Mouse (Mus musculus) induced T-regulatory cell, adult 2 months (primary cell): ENCODE measurements around the gene Taar7e.
A peak's percentile ranks its signal among the peaks of the same experiment; 100 is the strongest.
"Not testable (repeated sequence)": the region's sequence is repeated elsewhere in the genome, so short reads cannot be mapped to it uniquely, and the experiment has no call there.

Experiments used
- DNase-seq: peaks from one replicate; pipeline ENCODE4 v3.0.0-alpha.2; 2012; ENCODE audit warnings: low read depth

The Taar7e gene

DNA sequence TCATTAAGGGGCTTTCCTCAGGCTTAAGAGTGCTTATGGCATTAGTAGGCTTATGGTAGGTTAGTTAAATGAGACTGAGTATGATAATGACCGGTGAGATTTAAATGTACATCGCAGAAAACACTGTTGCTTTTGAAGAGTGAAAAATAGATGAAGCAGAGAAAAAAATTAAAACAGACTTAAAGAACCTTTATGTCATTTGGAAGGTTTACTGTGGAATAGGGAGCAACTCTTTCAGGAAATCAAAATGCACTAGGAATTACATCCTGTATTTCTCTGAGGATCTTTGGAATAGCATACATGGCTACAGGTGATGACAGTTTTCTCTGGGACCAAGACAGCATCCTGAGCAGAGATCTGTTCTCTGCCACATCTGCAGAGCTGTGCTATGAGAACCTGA is at the start of gene Taar7e:
TSS of gene Taar7e (plus strand) at position 301 of the 400 bp plus-strand sequence.
- DNase-seq: no peak

- DNase-seq: no peak
Measured at GRCm38 (mm10) chr10:23993381-23993780, 44.0 kb upstream of the Taar7e start, which contains the start of gene Taar7a. Gene Taar7a, minus strand, starts transcription at chr10:23993481.

- DNase-seq: no peak
Measured at GRCm38 (mm10) chr10:23999639-24000038, 37.8 kb upstream of the Taar7e start, which contains the start of gene Taar7b. Gene Taar7b, plus strand, starts transcription at chr10:23999939.

DNA sequence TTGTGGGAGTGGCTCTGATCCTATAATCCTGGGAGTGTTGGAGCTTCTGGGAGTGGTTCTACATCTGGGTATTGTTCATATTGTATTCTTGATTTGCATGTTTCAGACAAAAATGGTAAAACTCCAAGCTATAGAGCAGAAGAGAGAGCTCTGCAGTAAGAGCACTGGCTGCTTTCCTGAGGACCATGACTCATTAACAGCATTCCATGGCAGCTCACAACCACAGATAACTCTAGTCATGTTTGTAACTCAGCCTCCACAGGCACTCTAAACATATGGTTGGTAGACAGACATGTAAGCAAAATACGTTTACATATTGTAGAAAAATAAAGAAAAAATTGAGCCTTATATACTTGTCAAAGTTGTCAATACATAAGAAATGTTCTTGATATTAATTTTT is 31.0 kb upstream of the Taar7e start:
- no peak for DNase-seq

DNA sequence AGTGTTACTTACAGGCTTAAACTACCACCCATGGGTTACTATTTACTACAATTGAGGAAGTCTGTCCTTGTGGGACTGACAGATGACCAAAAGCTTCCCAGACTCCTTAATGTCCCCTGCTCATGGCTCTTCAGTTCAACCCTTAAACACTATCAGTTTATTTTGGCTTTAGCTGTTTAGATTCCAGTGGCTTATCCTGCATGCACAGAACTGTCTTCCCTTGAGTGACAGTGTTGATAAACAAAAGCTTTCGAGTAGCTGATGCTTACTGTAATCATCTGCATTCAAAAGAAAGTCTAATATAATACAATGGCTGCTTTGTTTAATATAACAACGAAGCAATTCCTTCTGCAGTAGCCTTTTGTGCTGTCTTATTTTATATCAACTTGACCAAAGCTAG is 30.4 kb upstream of the Taar7e start:
- DNase-seq: no peak

DNA sequence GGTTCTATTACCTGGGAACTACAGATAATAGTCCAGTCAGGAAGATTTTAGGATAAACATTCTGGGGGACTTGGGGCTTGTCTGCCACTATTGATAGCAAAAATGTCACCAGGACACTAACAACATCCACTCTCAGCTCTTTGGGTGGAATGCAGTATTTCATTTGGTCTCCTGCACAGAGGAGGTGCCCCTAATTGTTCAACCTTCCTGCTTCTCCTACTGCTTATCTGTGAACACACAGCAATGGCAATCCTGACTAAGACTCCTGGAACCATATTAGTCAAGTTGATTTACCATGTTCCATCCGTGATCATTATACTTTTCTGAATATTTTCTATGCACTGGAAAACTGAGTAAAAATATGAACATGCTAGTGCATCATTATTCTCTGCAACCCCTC is 29.3 kb upstream of the Taar7e start:
- DNase-seq: no peak

GRCm38 (mm10) chr10:24026922-24027321 is 10.5 kb upstream of the Taar7e start, which contains the start of gene Taar7d:
Gene Taar7d, plus strand, starts transcription at chr10:24027222.
- no peak for DNase-seq

- DNase-seq: no peak
Measured at GRCm38 (mm10) chr10:24031347-24031746, 6.1 kb upstream of the Taar7e start.

GRCm38 (mm10) chr10:24040120-24040869 is 2.9 kb downstream of the Taar7e start:
- no peak for DNase-seq

- no peak for DNase-seq
Measured at GRCm38 (mm10) chr10:24049210-24049609, 11.8 kb downstream of the Taar7e start, which contains the start of gene Taar7f. Gene Taar7f, plus strand, starts transcription at chr10:24049510.

DNA sequence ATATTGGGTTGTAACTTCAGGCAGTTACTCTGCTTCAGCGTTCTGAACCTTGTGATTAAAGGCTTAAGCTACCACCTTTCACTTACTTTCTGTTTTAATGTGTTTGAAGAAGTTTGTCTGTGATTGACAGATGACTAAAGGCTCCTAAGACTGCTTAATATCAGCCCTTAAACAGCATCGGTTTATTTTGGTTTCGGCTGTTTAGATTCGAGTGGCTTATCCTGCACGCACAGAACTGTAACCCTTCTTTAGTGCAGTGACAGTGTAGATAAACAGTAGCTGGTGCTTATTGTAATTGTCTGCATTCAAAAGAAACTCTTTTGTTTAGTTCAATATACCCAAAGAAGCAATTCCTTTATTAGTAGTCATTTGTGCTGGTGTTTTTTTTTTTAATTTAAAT is 14.6 kb downstream of the Taar7e start:
- no peak for DNase-seq

- no peak for DNase-seq
Measured at GRCm38 (mm10) chr10:24058986-24059385, 21.6 kb downstream of the Taar7e start.

- not testable (repeated sequence) for DNase-seq
Measured at GRCm38 (mm10) chr10:24074751-24075150, 37.3 kb downstream of the Taar7e start.

- not testable (repeated sequence) for DNase-seq
Measured at GRCm38 (mm10) chr10:24076200-24076599, 38.8 kb downstream of the Taar7e start, which contains the start of gene Taar8a. Gene Taar8a, plus strand, starts transcription at chr10:24076500.

DNA sequence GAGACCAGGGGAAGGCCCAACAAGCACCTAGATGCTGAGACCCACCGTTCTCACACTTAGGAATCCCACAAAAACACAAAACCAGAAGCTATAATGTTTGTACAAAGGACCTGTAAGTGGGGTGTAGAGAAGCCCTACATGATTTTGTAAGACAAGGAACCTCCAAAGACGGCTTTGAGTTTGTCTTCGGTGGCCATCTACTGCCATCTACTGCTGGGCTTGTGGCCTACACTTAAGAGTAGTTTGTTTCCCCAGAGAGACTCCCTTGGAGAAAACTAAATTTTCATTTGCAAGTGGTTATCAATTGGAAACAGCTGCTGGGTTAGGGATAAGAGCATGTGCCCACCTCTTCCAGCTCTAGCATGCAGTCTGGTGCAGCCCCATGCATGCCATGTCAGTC is 42.8 kb downstream of the Taar7e start:
- DNase-seq: peak; percentile 4

DNA sequence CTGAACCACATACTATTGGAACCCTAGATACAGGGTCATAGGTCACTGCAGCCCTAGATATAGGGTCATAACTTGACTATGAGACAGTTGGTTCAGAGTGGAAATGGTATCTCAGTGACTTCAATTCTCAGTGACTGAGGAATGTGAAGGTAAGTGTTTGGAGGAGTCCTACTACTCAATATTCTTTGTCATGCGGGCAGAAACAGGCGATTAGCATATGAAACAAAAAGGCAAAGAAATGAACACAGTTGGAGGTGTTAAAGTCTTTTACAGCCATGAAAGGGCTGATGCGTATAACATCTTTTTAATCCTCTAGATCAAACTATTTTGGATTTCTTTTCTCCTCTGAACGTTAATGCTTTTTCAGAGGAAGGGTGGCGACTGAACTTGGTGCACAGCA is 48.5 kb downstream of the Taar7e start:
- no peak for DNase-seq

DNA sequence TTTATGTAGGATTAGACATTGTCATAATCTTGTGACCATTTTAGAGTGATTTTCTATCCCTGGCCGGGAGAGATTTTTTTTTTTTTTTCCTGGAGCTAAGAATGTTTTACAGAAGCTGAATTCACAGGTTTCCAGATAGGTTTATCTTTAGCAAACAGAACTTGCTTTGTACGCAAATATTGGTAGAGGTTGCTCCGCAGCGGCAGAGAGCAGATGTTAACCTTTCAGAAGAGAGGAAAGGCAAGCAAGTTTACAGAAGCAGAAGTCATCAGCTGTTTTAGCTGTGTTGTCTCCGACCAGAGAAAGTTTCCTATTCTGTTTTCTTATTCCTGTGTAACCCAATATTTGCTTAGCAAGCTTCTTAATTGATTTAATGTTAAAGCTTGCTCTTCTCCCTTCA is 49.1 kb downstream of the Taar7e start:
- DNase-seq: no peak

- no peak for DNase-seq
Measured at GRCm38 (mm10) chr10:24087168-24087567, 49.8 kb downstream of the Taar7e start.
